Mouse (Mus musculus) central nervous system, embryonic 11.5 days (tissue): ENCODE data around the gene Snx18. TPM values are rescaled to one million over a fixed set of nuclear protein-coding genes. Genes with fewer than 3 reads are reported as not detected.

Experiments used
- polyA plus RNA-seq: library from polyadenylated mRNA; depleted of rRNA; stranded (reverse); fragments of >200 nt; gene quantifications from 2 replicates; pipeline ENCODE4 v1.2.3, GENCODE M21; 2012; rRNA removed

Gene Snx18
- polyA plus RNA-seq, result 14.0 and 20.4 TPM in 2 replicates

GRCm38 (mm10) chr13:113617891-113618823, at the start of gene Snx18:
TSS of gene Snx18 (minus strand) at chr13:113618564.

GRCm38 (mm10) chr13:113663151-113663779, 44.9 kb upstream of the Snx18 start, which contains the start of gene Hspb3:
TSS of gene Hspb3 (minus strand) at chr13:113663676.

Other genes starting within 250 kb of the Snx18 start
- 1.3 and 1.9 TPM in 2 replicates for gene Hspb3, start 45.1 kb upstream of the Snx18 start, polyA plus RNA-seq
- gene Arl15, start 175.9 kb upstream of the Snx18 start, polyA plus RNA-seq, result 11.2 and 13.5 TPM in 2 replicates